Mouse (Mus musculus): Measurements from ENCODE around the gene Gm9821. TPM values are rescaled to one million over a fixed set of nuclear protein-coding genes. Genes with fewer than 3 reads are reported as not detected.

The Gm9821 gene
- polyA plus RNA-seq, 1 experiment: not detected

- no peak for DNase-seq
- WGBS: 23% methylated on average over 16 of the region's 16 CpGs
- TF ChIP-seq CTCF (IDR thresholded peaks at IDR 0.05; ENCODE audit: insufficient read depth, low read length) (no peak), POLR2A (IDR thresholded peaks at IDR 0.05; ENCODE audit: borderline replicate concordance, extremely low read depth, low read depth, low read length) (no peak)
- Histone ChIP-seq H3K4me1 (ENCODE audit: control insufficient read depth, insufficient read depth, low read length) (peaks cover 11% of the 10 kb centered on the region), H3K4me3 (replicated peaks; ENCODE audit: extremely low read depth, low read depth, low read length) (peak within 1 kb of the TSS; percentile 30)
These were observed 13.3 kb upstream of the Gm9821 start, which contains the start of gene Mdk for GRCm38 (mm10) chr2:91932160-91932711. Mdk (minus strand) TSS chr2:91932297.

DNA sequence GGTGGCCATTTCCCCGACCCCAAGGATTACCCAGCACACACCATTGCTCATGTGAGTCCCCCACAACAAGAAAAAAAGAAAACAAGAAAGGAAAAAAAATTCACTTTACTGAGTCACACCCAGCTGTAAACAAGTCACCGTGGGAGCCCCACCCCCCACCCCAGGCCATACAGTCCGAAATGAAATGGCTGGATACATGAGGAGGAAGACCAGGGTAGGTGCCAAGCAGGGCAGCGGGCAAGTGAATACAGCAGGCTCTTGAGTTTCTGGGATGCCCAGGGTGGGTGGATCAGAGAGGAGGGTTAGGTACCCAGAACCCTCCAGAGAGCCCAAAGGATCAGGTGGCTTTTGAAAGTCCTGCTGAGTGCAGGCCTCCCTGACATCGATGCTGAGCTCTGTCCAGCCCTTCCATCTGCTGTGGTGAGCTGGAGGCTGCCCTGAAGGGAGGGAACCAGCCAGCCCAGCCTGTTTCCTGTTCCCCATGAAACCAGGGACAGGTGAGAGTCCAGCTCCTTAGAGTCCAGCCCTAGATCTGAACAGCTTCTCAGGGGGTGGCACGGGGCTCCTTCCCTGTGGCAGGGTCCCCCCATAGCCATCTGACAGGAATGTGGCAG is 12.7 kb upstream of the Gm9821 start:
- DNase-seq: no peak
- WGBS: 35% methylated on average over 6 of the region's 6 CpGs

DNA sequence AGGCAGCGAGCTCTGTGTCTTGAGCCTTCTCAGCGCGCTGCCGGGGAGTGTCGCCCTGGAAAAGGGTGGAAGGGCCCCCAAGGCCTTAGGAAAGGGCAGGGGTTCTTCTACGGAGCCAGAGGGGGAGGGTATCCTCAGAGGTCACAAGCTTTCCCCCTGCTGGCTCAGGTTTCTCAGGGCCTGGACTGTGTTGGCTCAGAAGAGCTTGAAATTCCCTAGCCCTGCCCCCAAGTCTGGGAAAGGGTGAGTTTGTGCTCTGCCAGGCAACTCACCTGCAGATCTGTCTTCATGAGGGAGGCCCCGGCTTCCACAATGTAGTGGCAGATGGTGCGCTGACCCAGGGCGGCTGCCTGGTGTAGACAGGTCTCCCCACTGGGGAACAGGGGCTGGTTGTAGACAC is 12.0 kb upstream of the Gm9821 start:
- no peak for DNase-seq
- Histone ChIP-seq H3K4me3 (replicated peaks; ENCODE audit: extremely low read depth, low read depth, low read length) (no peak overlapping the region), H3K4me1 (ENCODE audit: control insufficient read depth, insufficient read depth, low read length) (peaks cover 8% of the 10 kb centered on the region)
- WGBS: 79% methylated on average over 9 of the region's 9 CpGs
- no peak for TF ChIP-seq POLR2A (IDR thresholded peaks at IDR 0.05; ENCODE audit: borderline replicate concordance, extremely low read depth, low read depth, low read length)
- TF ChIP-seq CTCF (IDR thresholded peaks at IDR 0.05; ENCODE audit: insufficient read depth, low read length): no peak

More for the DNA sequence above, 12.7 kb upstream of the Gm9821 start:
- Histone ChIP-seq H3K4me3 (replicated peaks; ENCODE audit: extremely low read depth, low read depth, low read length) (no peak overlapping the region), H3K4me1 (ENCODE audit: control insufficient read depth, insufficient read depth, low read length) (peaks cover 11% of the 10 kb centered on the region)
- TF ChIP-seq CTCF (IDR thresholded peaks at IDR 0.05; ENCODE audit: insufficient read depth, low read length) (no peak), POLR2A (IDR thresholded peaks at IDR 0.05; ENCODE audit: borderline replicate concordance, extremely low read depth, low read depth, low read length) (no peak)

DNA sequence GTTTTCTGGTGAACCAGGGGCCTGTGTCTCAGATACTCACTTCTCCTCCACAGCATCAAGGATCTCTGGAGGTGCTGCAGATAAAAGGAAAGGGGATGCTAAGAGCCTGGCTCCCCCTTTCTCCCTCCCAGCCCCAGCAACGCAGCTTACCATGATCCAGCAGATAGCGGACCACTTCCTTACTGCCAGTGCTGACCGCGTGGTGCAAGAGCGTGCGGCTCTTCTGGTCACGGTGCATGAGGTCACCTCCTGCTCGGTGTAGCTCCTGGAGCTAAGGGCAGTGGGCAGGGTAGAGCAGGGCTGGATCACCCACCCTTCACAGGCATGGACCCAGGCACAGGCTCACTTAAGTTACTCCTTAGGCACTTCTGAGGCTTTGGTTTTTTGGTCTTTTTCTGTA is 11.5 kb upstream of the Gm9821 start:
- TF ChIP-seq POLR2A (IDR thresholded peaks at IDR 0.05; ENCODE audit: borderline replicate concordance, extremely low read depth, low read depth, low read length) (no peak), CTCF (IDR thresholded peaks at IDR 0.05; ENCODE audit: insufficient read depth, low read length) (no peak)
- Histone ChIP-seq H3K4me3 (replicated peaks; ENCODE audit: extremely low read depth, low read depth, low read length) (no peak overlapping the region), H3K4me1 (ENCODE audit: control insufficient read depth, insufficient read depth, low read length) (peaks cover 8% of the 10 kb centered on the region)
- 45% methylated on average over 8 of the region's 8 CpGs for WGBS
- no peak for DNase-seq

- Histone ChIP-seq H3K4me3 (replicated peaks; ENCODE audit: extremely low read depth, low read depth, low read length) (no peak overlapping the region), H3K4me1 (ENCODE audit: control insufficient read depth, insufficient read depth, low read length) (peaks cover 8% of the 10 kb centered on the region)
- DNase-seq: no peak
- TF ChIP-seq CTCF (IDR thresholded peaks at IDR 0.05; ENCODE audit: insufficient read depth, low read length): no peak
- TF ChIP-seq POLR2A (IDR thresholded peaks at IDR 0.05; ENCODE audit: borderline replicate concordance, extremely low read depth, low read depth, low read length): no peak
- 81% methylated on average over 9 of the region's 9 CpGs for WGBS
These were observed 10.5 kb upstream of the Gm9821 start for GRCm38 (mm10) chr2:91934826-91935525.

GRCm38 (mm10) chr2:91936154-91936553 is 9.3 kb upstream of the Gm9821 start:
- peaks cover under 1% of the 10 kb centered on the region; the same call in 1 of the 2 replicates for H3K4me1 ChIP-seq (ENCODE audit: control insufficient read depth, insufficient read depth, low read length)
- H3K4me3 ChIP-seq (replicated peaks; ENCODE audit: extremely low read depth, low read depth, low read length): no peak overlapping the region
- no peak for DNase-seq
- TF ChIP-seq CTCF (IDR thresholded peaks at IDR 0.05; ENCODE audit: insufficient read depth, low read length) (no peak), POLR2A (IDR thresholded peaks at IDR 0.05; ENCODE audit: borderline replicate concordance, extremely low read depth, low read depth, low read length) (no peak)
- 92% methylated on average over 7 of the region's 7 CpGs for WGBS

DNA sequence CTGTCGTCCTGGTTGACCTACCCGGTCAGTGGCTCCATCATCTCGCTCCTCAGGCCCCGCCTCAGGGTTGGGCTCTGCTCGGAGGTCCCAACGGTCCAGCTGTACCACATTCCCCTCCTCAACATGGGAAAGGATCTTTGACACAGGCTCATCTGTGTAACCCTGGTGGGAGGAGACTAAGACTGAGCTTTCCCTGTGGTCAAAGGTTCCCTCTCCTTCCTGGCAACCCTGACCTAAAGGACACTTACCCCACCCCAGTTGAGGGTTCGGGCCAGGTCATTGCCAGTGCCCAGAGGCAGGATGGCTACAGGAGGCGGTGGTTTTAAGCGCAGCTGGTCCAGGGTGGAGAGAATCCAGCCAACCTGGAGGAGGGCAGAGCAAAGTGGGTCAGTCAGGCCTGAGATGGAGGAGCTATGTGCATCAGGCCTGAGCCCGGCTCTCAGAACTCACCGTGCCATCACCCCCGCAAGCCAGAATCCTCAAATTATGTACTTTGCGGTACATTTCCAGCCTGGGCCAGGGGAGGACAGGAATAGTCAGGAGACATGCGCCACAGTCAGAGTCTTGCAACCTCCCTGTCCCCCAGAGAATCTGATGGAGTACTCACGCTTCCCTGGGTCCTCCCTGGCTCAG is 6.1 kb upstream of the Gm9821 start:
- TF ChIP-seq CTCF (IDR thresholded peaks at IDR 0.05; ENCODE audit: insufficient read depth, low read length) (no peak), POLR2A (IDR thresholded peaks at IDR 0.05; ENCODE audit: borderline replicate concordance, extremely low read depth, low read depth, low read length) (no peak)
- WGBS: 86% methylated on average over 15 of the region's 15 CpGs
- DNase-seq: no peak
- no peak overlapping the region for H3K4me3 ChIP-seq (replicated peaks; ENCODE audit: extremely low read depth, low read depth, low read length)
- peaks cover 3% of the 10 kb centered on the region for H3K4me1 ChIP-seq (ENCODE audit: control insufficient read depth, insufficient read depth, low read length)

DNA sequence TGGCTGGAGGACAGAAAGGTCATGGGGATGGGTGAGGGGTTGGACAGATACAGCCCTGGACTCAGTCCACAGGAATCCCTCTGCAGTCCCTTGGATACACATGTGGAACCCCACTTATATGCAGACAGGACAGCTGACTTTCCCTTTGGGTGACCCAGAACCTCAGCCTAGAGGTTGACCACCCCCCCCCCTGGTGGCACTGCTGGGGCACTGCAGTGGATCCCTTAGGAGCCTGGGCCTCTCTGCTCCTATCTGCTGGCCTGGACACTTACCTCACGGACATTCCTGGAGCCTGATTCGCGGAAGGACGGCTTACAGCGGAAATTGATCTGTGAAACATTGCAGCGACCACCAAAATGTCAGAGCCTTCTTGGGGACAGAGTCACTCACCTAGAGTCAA is 3.1 kb upstream of the Gm9821 start:
- DNase-seq: no peak
- Histone ChIP-seq H3K4me1 (ENCODE audit: control insufficient read depth, insufficient read depth, low read length) (peaks cover 16% of the 10 kb centered on the region), H3K4me3 (replicated peaks; ENCODE audit: extremely low read depth, low read depth, low read length) (no peak overlapping the region)
- TF ChIP-seq CTCF (IDR thresholded peaks at IDR 0.05; ENCODE audit: insufficient read depth, low read length) (no peak), POLR2A (IDR thresholded peaks at IDR 0.05; ENCODE audit: borderline replicate concordance, extremely low read depth, low read depth, low read length) (no peak)
- WGBS: 71% methylated on average over 6 of the region's 6 CpGs

GRCm38 (mm10) chr2:91944170-91944950 is 1.1 kb upstream of the Gm9821 start:
- 43% methylated on average over 13 of the region's 13 CpGs for WGBS
- TF ChIP-seq POLR2A (IDR thresholded peaks at IDR 0.05; ENCODE audit: borderline replicate concordance, extremely low read depth, low read depth, low read length) (no peak), CTCF (IDR thresholded peaks at IDR 0.05; ENCODE audit: insufficient read depth, low read length) (peak; percentile 97)
- H3K4me3 ChIP-seq (replicated peaks; ENCODE audit: extremely low read depth, low read depth, low read length): no peak overlapping the region
- peaks cover 34% of the 10 kb centered on the region for H3K4me1 ChIP-seq (ENCODE audit: control insufficient read depth, insufficient read depth, low read length)
- DNase-seq: peak; percentile 82

All from lung, adult 2 months (tissue).